8 mouse cellular contexts compared by ENCODE assay signal in genomic region chrX:10716917-10717763, GRCm38 (mm10). TPM values are rescaled to one million over a fixed set of nuclear protein-coding genes. Genes with fewer than 3 reads are reported as not detected.
A peak's percentile ranks its signal among the peaks of the same experiment; 100 is the strongest.
DNase-seq lines count a peak whose midpoint lies in the region; ATAC-seq and TF ChIP-seq lines count a peak whose summit lies in the region.

No protein-coding gene starts in this region.

- 18% methylated on average over 49 of the region's 50 CpGs for WGBS in intestine, embryonic 14.5 days

- no peaks in the 10 kb centered on the region for H3K4me1 ChIP-seq in cortical plate, adult 2 months (ENCODE audit: control insufficient read depth, insufficient read depth, low read length)
- no peaks in the 10 kb centered on the region; the same call in 1 of the 2 replicates for H3K4me1 ChIP-seq in intestine, embryonic 14.5 days (replicated peaks; ENCODE audit: control insufficient read depth, insufficient read depth, low read length)

- peak; percentile 76 for ATAC-seq in activated CD4-positive, CD25-positive, alpha-beta regulatory T cell, adult 4 months
- ATAC-seq in intestine, embryonic 14.5 days (replicated peaks; ENCODE audit: low FRiP score, low TSS enrichment, low read depth), result peak; percentile 91
- peak; percentile 82 for ATAC-seq in megakaryocyte-erythroid progenitor cell, adult 5-6 weeks (replicated peaks; ENCODE audit: low FRiP score, low TSS enrichment, poor library complexity, severe bottlenecking)

- peak; percentile 79 for DNase-seq in gastrocnemius, postnatal 14 days
- peak; percentile 85 for DNase-seq in intestine, embryonic 14.5 days (ENCODE audit: low spot score)
- peak; percentile 70 to 73 for DNase-seq in left cerebral cortex, postnatal 14 days (ENCODE audit: low spot score in 2 of 2)
- peak; percentile 77 for DNase-seq in right cerebral cortex, postnatal 25 days
- peak; percentile 88 to 90 for DNase-seq in urinary bladder, postnatal 36 days (ENCODE audit: low spot score in 2 of 2)

- 0 out of 2 replicates have a peak, but pooled peaks cover 3% of the 10 kb centered on the region for H3K27me3 ChIP-seq in intestine, embryonic 14.5 days (replicated peaks; ENCODE audit: control insufficient read depth, insufficient read depth, low read length)

- intact Hi-C loops in gastrocnemius, postnatal 14 days (cut with DNase I; ENCODE audit: low total_unique reads), result no loop called here
- intact Hi-C loops in left cerebral cortex, postnatal 14 days (cut with DNase I), result loop anchor here (5.0 to 10.0 kb wide), 2 partner anchors 268 to 370 kb away; no protein-coding TSS in a partner anchor

- H3K9me3 ChIP-seq in intestine, embryonic 14.5 days (ENCODE audit: control insufficient read depth, low read length), result no peaks in the 10 kb centered on the region

- H3K4me2 ChIP-seq in intestine, embryonic 14.5 days (ENCODE audit: low read length), result peak overlapping the region; percentile 56

- peak overlapping the region; percentile 71 for H3K9ac ChIP-seq in intestine, embryonic 14.5 days (ENCODE audit: low read length)

- H3K36me3 ChIP-seq in intestine, embryonic 14.5 days (ENCODE audit: control insufficient read depth, insufficient read depth, low read length), result no peaks in the 10 kb centered on the region

- TF ChIP-seq POLR2A in cortical plate, adult 2 months (IDR thresholded peaks at IDR 0.05; ENCODE audit: extremely low read depth, insufficient read depth, low read length), result no peak

- peak overlapping the region; percentile 96 for H3K27ac ChIP-seq in cortical plate, adult 2 months (ENCODE audit: insufficient read depth, low read length)
- H3K27ac ChIP-seq in intestine, embryonic 14.5 days (ENCODE audit: low read depth), result peak overlapping the region; percentile 86

- no peak for TF ChIP-seq CTCF in cortical plate, adult 2 months (IDR thresholded peaks at IDR 0.05; ENCODE audit: extremely low read depth, insufficient read depth, low read length)

- peak overlapping the region; percentile 82 for H3K4me3 ChIP-seq in cortical plate, adult 2 months (ENCODE audit: insufficient read depth, low read length)
- peak overlapping the region; percentile 60 for H3K4me3 ChIP-seq in intestine, embryonic 14.5 days (ENCODE audit: low read depth, low read length)

RNA-seq across cellular contexts. Expression of gene Mid1ip1, which starts 2.3 kb away (rescaled TPM):
- polyA plus RNA-seq in activated CD4-positive, CD25-positive, alpha-beta regulatory T cell, adult 4 months (2017; shearing (Covaris generic)), result 10 to 100 TPM in 1 of 2 experiments, 1 to 10 TPM in 1; 8.8 to 14.5 TPM
- polyA plus RNA-seq in cortical plate, adult 2 months (2012; rRNA removed), result 101 and 108 TPM in 2 replicates
- 1 to 10 TPM; 8.1 to 9.3 TPM for total RNA-seq in gastrocnemius, postnatal 14 days (2021)
- 72.8 and 79.8 TPM in 2 replicates for polyA plus RNA-seq in intestine, embryonic 14.5 days (2014; fragmentation: Nextera tagmentation; extraction: Ambion mirVana)
- 10 to 100 TPM; 76.7 to 92.1 TPM for total RNA-seq in left cerebral cortex, postnatal 14 days (2021)
- 15.3 and 28.9 TPM in 2 replicates for total RNA-seq in megakaryocyte-erythroid progenitor cell, adult 5-6 weeks (2014; fragmentation: Nextera tagmentation)
- 45.8 TPM in 2 replicates for total RNA-seq in megakaryocyte-erythroid progenitor cell, adult 5-6 weeks (2017)

Comparison
In these comparisons a context has a peak if more than half of its experiments do, and no peak if none do; other contexts are left out.
1. Peak in every context shown above with its lines: DNase-seq, ATAC-seq, H3K4me3 ChIP-seq and H3K27ac ChIP-seq.